Mouse (Mus musculus) kidney, adult 2 months (tissue): ENCODE measurements around the gene Gmfg. TPM values are rescaled to one million over a fixed set of nuclear protein-coding genes. Genes with fewer than 3 reads are reported as not detected.

Experiments
- DNase-seq: peaks from one replicate; pipeline ENCODE4 v3.0.0; 2021
- H3K27ac ChIP-seq: fragments of 200-500 bp; 2 replicates; pipeline ENCODE4 v1.5.1; 2012; ENCODE audit warnings: low read depth, low read length, control low read depth, inconsistent platforms; ENCODE audit not compliant: insufficient read depth
- H3K27me3 ChIP-seq: fragments of 200-500 bp; replicated peaks from 2 replicates; pipeline ENCODE4 v1.6.1; 2012; ENCODE audit warnings: mild to moderate bottlenecking, moderate library complexity, low read length, inconsistent platforms; ENCODE audit not compliant: control insufficient read depth, insufficient read depth
- H3K36me3 ChIP-seq: fragments of 200-500 bp; 2 replicates; pipeline ENCODE4 v1.6.1; 2012; ENCODE audit warnings: mild to moderate bottlenecking, moderate library complexity, low read length, inconsistent platforms; ENCODE audit not compliant: control insufficient read depth, insufficient read depth
- H3K4me1 ChIP-seq: fragments of 200-500 bp; 2 replicates; pipeline ENCODE4 v1.6.1; 2011; ENCODE audit warnings: low read length; ENCODE audit not compliant: control insufficient read depth, insufficient read depth
- H3K4me3 ChIP-seq: fragments of 200-500 bp; 2 replicates; pipeline ENCODE4 v1.5.1; 2011; ENCODE audit warnings: mild to moderate bottlenecking, low read depth, low read length, control low read depth; ENCODE audit not compliant: insufficient read depth
- CTCF ChIP-seq: fragments of 200-500 bp; conservative IDR thresholded peaks from 2 replicates; pipeline ENCODE4 v1.5.1; 2011; ENCODE audit warnings: low read depth, mild to moderate bottlenecking, control low read depth, low read length, moderate library complexity, mixed read lengths; ENCODE audit not compliant: insufficient read depth, insufficient read length
- POLR2A ChIP-seq: fragments of 200-500 bp; IDR thresholded peaks from one replicate; pipeline ENCODE4 v1.6.1; 2011; ENCODE audit warnings: low read depth, low read length, control low read depth
- WGBS: fragments of 180-500 bp; shearing (Covaris S2); methylation state at CpG from one replicate; pipeline ENCODE4 v1.1.7; 2018; 5-methylcytosine and 5-hydroxymethylcytosine counted together
- polyA plus RNA-seq: library from polyadenylated mRNA; depleted of rRNA; stranded (reverse); fragments of >200 nt; gene quantifications from 2 replicates; pipeline ENCODE4 v1.2.3, GENCODE M21; 2012

Gmfg gene
- polyA plus RNA-seq, 1 experiment, result 14.5 TPM

DNA sequence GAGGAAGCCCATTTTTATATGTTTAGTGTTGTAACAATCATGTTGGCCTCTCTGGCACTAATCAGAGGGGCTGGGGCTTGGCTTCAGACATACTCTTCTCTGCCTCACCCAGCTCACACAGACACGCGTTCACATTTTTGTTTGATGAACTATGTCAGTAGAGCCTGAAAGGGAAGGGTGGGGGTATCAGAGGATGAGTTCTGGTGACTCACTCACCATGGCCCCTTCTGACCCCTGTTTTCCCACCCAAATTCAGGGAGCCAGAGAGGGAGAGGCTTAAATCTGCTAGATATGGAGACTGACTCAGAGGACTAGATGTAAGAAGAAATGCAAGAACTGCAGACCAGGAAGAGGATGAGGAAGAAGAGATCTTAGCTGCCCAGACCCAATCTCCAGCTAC lies 17.8 kb upstream of the Gmfg start:
- Histone ChIP-seq H3K27ac (peak overlapping the region; percentile 65; the same call in 1 of the 2 replicates), H3K27me3 (no peaks in the 10 kb centered on the region), H3K4me3 (no peak overlapping the region), H3K4me1 (0 out of 2 replicates have a peak, but pooled peaks cover 4% of the 10 kb centered on the region), H3K36me3 (no peaks in the 10 kb centered on the region)
- TF ChIP-seq POLR2A (no peak), CTCF (no peak)
- DNase-seq, result no peak
- 88% methylated on average over 2 of the region's 2 CpGs for WGBS

DNA sequence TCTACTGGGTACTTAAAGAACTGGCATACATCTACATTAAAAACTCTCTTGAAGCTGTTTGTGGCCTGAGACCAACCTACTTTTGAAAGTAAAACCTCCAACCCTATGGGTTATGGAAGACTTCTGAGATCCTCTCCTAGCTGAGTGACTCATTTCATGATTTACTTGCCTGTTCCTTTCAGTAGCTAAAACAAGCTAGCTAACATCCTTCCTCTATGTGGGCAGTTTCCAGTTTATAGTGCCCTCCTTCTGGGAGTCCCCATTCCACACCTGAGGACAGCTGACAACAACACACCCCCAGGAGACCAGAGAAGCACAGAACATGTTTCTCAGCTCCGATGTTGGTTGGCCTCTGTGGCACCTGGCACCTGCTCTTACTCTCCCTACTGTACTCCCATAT lies 14.2 kb upstream of the Gmfg start:
- H3K36me3 ChIP-seq, result no peaks in the 10 kb centered on the region
- peaks cover 13% of the 10 kb centered on the region; the same call in 1 of the 2 replicates for H3K4me1 ChIP-seq
- H3K27me3 ChIP-seq, result no peaks in the 10 kb centered on the region
- WGBS, result 90% methylated on average over 1 of the region's 1 CpGs
- DNase-seq, result no peak
- TF ChIP-seq POLR2A (no peak), CTCF (no peak)
- H3K27ac ChIP-seq, result no peak overlapping the region
- no peak overlapping the region for H3K4me3 ChIP-seq

DNA sequence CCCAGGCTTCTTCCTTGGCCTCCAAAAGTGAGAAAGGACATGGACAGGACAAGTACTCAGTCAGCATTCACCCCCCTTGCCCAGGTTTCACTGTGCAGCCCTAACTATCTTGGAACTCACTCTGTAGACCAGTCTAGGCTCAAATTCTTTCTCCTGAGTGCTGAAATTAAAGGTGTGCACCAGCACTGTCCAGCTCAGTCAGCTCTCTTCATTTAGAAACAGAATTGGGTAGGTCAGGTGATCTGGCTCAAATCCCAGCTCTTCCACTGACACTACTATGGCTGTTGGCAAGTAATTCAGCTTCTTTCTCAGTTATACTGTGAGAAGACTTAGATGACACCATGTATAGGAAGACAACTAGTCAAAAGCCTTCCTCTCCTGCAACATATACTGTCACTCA lies 9.5 kb upstream of the Gmfg start:
- Histone ChIP-seq H3K4me1 (peaks cover 10% of the 10 kb centered on the region; the same call in 1 of the 2 replicates), H3K4me3 (no peak overlapping the region), H3K27me3 (no peaks in the 10 kb centered on the region), H3K36me3 (no peaks in the 10 kb centered on the region), H3K27ac (no peak overlapping the region)
- DNase-seq, result peak; percentile 55
- TF ChIP-seq CTCF (no peak), POLR2A (no peak)

DNA sequence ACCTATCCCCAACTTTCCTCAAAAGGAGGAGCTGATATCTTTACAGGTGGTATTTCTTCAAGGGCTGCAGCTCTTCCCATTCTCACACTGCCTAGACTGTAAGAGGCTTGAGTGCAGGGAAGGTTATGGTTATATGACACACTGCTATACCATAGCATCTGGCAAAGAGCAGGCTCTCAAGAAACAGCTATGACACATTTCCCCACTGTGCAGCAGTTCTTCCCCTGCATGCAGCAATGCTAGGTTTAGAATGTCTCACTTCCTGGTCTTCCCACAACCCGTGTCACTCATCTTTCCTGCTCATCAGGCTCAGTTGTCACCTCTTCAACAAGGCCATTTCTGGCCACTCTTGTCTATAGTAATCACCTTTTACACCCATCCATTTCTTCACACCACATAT lies 6.7 kb upstream of the Gmfg start:
- Histone ChIP-seq H3K36me3 (no peaks in the 10 kb centered on the region), H3K27me3 (no peaks in the 10 kb centered on the region), H3K4me3 (no peak overlapping the region), H3K4me1 (peaks cover 10% of the 10 kb centered on the region; the same call in 1 of the 2 replicates), H3K27ac (no peak overlapping the region)
- WGBS, result 62% methylated on average over 1 of the region's 1 CpGs
- no peak for TF ChIP-seq POLR2A
- TF ChIP-seq CTCF, result no peak
- DNase-seq, result no peak

DNA sequence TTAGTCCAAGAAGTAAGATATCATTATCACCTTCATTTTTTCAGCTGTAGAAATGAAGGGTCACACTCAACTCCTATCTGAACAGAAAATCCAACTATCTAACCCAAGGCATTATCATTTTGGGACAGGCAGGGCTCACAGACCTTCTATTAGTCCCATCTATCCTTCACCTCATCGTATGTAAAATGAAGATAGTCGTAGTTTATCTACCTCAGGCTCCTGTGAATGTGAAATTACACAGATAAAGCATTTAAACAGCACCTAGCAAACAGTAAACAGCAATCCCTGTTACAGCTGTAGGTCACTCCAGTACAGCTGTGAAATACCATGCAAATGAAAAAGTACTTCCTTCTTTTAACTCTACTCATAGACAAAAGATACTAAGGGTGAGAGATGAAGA lies 5.0 kb upstream of the Gmfg start:
- no peak overlapping the region for H3K27ac ChIP-seq
- TF ChIP-seq POLR2A (no peak), CTCF (no peak)
- H3K4me1 ChIP-seq, result peaks cover 8% of the 10 kb centered on the region; the same call in 1 of the 2 replicates
- no peak overlapping the region for H3K4me3 ChIP-seq
- DNase-seq, result no peak
- WGBS, result 92% methylated on average over 2 of the region's 2 CpGs
- no peaks in the 10 kb centered on the region for H3K27me3 ChIP-seq
- H3K36me3 ChIP-seq, result no peaks in the 10 kb centered on the region

DNA sequence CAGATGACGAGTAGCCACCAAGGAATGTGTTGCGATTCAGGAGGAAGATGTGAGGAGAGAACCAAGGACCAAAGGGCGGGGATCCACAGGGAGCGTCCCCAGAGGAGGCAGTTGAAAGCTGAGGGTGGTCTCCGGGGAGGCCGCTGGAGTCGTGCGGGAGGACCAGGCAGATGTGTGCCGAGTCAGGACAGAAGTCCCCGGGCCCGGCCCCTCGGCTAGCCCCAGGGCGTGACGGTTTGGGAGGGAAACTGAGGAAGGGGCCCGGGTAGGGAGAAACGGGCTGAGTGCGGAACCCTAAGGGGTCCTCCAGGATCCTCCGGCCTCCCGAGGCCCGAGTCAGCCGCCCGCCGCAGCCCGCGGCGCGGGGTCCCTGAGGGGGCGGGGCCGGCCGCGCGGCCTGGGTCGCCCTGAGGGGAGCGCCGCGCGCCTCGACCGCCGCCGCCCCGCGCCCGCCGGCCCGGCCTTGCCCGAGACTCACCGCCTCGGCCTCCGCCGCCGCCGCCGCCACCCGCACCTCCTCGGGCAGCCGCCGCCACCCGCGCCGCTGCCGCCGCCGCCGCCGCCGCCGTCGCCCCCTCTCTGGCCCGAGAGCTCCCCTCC lies 1.5 kb upstream of the Gmfg start:
- Histone ChIP-seq H3K27ac (no peak overlapping the region), H3K4me3 (peak overlapping the region; percentile 94), H3K27me3 (no peaks in the 10 kb centered on the region), H3K4me1 (peaks cover 3% of the 10 kb centered on the region; the same call in 1 of the 2 replicates), H3K36me3 (no peaks in the 10 kb centered on the region)
- TF ChIP-seq CTCF (no peak), POLR2A (no peak)
- WGBS, result 20% methylated on average over 55 of the region's 70 CpGs
- no peak for DNase-seq

DNA sequence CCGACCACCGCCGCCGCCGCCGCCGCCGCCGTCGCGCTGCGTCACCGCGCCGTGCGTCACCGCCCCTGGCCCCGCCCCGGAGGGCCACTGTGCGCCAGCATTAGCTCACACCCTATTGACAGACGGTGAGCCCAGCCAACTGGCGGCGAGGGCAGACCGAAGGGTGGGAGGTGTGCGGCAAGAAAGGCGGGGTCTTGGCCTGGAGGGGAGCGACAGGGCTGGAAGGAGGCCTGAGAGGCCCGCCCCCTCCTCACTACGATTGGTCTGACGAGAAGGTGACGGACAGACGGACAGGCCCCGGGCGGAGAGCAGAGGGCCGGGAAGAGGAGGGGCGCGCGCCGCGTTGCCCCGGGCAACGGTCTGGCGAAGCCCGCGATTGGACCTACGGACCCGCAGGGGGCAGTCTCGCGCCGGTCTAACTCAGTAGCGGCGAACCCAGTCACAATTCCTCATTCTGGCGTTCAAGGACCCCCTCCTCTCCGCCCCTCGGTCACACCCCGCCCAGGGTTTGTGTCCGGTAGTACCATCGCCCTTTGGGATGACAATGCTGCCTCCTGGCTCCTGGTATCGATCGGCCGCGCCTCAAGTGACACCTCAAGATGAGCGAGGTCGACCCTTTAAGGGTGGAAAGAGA lies 859 bp upstream of the Gmfg start:
- Histone ChIP-seq H3K4me3 (peak overlapping the region; percentile 94), H3K4me1 (peaks cover 3% of the 10 kb centered on the region; the same call in 1 of the 2 replicates), H3K27me3 (no peaks in the 10 kb centered on the region), H3K36me3 (no peaks in the 10 kb centered on the region), H3K27ac (peak overlapping the region; percentile 68)
- TF ChIP-seq POLR2A, result no peak
- TF ChIP-seq CTCF, result peak; percentile 64
- DNase-seq, result peak; percentile 100
- under 1% methylated on average over 56 of the region's 64 CpGs for WGBS
